Mouse (Mus musculus): ENCODE data around the gene Ms4a6d. TPM values are rescaled to one million over a fixed set of nuclear protein-coding genes. Genes with fewer than 3 reads are reported as not detected.

The Ms4a6d gene
- total and polyA plus RNA-seq, 2 experiments from 2014 or later: 2.4 to 2.8 TPM

DNA sequence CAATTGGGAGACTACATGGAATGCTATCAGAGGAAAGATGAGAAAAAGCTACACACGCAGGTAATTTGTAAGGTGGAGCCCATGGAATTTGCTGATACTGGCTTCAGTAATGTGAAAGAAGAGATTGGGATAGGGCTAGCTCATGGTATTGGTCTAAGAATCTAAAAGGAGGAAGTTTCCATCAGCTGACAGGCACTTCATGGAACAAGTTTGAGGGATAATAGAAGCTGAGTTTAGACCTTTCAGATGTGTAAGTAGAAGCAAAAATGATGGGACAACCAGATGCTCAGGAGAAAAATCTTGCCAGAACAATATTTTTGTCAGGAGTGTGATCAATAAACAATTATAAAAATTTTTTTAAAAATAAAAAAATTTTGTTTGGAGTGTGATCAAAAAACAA is 29.1 kb upstream of the Ms4a6d start:
- 86% methylated on average over 1 of the region's 1 CpGs for WGBS
- no peak for ATAC-seq
- Histone ChIP-seq H3K27me3 (ENCODE audit: insufficient read depth, low read length) (no peaks in the 10 kb centered on the region), H3K4me3 (ENCODE audit: low read depth, low read length) (no peak overlapping the region), H3K9ac (no peak overlapping the region), H3K4me1 (ENCODE audit: insufficient read depth) (no peaks in the 10 kb centered on the region), H3K4me2 (ENCODE audit: low read depth) (no peak overlapping the region), H3K9me3 (ENCODE audit: low read length) (no peaks in the 10 kb centered on the region), H3K36me3 (ENCODE audit: insufficient read depth) (no peaks in the 10 kb centered on the region), H3K27ac (ENCODE audit: low read depth, low read length) (no peak overlapping the region)
- no peak for TF ChIP-seq CTCF (IDR thresholded peaks at IDR 0.05; ENCODE audit: low read depth)
- no peak for DNase-seq

DNA sequence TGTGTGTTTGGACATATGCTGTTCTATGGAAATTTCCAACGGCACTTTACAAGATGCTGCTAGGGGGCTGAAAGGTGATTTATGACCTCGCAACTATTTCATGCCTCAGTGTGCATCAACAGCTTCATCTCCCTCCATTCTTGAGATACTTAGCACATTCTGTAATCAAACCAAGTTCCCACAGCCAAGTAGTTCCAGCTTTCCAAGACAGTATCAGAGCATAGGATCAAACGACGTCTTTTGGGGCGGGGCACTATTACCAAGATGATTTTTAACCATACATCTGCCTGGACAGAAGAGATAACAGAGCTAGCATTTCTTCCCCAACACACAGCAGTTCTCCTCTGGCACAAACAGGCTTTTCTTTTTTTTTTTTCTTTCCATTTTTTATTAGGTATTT is 20.6 kb upstream of the Ms4a6d start:
- H3K4me1 ChIP-seq (ENCODE audit: insufficient read depth): no peaks in the 10 kb centered on the region
- ATAC-seq (no peak), DNase-seq (no peak)
- H3K9me3 ChIP-seq (ENCODE audit: low read length): no peaks in the 10 kb centered on the region
- 80% methylated on average over 5 of the region's 5 CpGs for WGBS
- no peaks in the 10 kb centered on the region for H3K27me3 ChIP-seq (ENCODE audit: insufficient read depth, low read length)
- no peak overlapping the region for H3K4me2 ChIP-seq (ENCODE audit: low read depth)
- no peak overlapping the region for H3K9ac ChIP-seq
- H3K27ac ChIP-seq (ENCODE audit: low read depth, low read length): no peak overlapping the region
- no peak for TF ChIP-seq CTCF (IDR thresholded peaks at IDR 0.05; ENCODE audit: low read depth)
- H3K36me3 ChIP-seq (ENCODE audit: insufficient read depth): no peaks in the 10 kb centered on the region
- H3K4me3 ChIP-seq (ENCODE audit: low read depth, low read length): no peak overlapping the region

DNA sequence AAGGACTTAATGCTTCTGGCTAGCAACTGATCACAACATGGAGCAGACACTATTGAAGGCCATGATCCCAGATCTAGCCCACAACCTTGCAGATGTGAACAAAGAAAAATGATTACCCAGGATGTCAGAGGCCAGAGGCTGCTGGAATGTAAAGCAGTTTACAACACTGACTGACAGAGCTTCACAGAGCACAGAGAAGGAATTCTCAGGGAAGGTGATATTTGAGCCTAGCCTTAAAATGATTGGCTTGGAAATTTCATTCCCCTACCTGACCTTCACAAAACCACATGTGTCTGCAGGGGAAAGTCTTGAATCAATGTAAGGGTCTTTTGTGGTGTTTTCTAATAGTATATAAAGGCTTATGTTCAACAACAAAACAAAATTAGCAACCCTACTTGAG is 20.2 kb upstream of the Ms4a6d start:
- no peaks in the 10 kb centered on the region for H3K27me3 ChIP-seq (ENCODE audit: insufficient read depth, low read length)
- no peaks in the 10 kb centered on the region for H3K36me3 ChIP-seq (ENCODE audit: insufficient read depth)
- H3K9me3 ChIP-seq (ENCODE audit: low read length): no peaks in the 10 kb centered on the region
- no peak for TF ChIP-seq CTCF (IDR thresholded peaks at IDR 0.05; ENCODE audit: low read depth)
- no peak overlapping the region for H3K27ac ChIP-seq (ENCODE audit: low read depth, low read length)
- H3K4me2 ChIP-seq (ENCODE audit: low read depth): no peak overlapping the region
- no peak for DNase-seq
- no peak for ATAC-seq
- no peaks in the 10 kb centered on the region for H3K4me1 ChIP-seq (ENCODE audit: insufficient read depth)
- H3K4me3 ChIP-seq (ENCODE audit: low read depth, low read length): no peak overlapping the region
- H3K9ac ChIP-seq: no peak overlapping the region

DNA sequence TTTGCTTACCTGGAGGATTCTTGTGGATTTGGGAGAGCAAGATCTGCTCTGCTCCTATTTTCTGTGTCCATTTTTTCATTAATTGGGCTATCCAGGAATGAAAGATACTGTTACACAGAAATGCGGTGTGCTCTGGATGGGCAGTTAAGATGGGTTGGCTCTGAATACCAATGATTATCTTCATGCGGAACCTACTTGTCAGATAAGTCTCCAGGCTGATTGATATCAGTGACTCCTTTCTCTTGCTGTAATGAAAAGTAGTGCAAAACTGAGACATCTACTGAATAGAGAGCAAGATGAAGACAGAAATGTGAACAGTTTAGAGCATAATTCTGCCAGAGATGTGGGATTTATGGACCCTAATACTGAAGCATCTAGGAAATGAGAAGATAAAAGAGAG is 18.9 kb upstream of the Ms4a6d start, which contains the start of gene Ms4a2:
Ms4a2 (minus strand) TSS at position 169 of the 400 bp plus-strand sequence.
- Histone ChIP-seq H3K9me3 (ENCODE audit: low read length) (no peaks in the 10 kb centered on the region), H3K4me1 (ENCODE audit: insufficient read depth) (no peaks in the 10 kb centered on the region), H3K4me2 (ENCODE audit: low read depth) (no peak within 1 kb of the TSS), H3K9ac (no peak within 1 kb of the TSS), H3K4me3 (ENCODE audit: low read depth, low read length) (no peak within 1 kb of the TSS), H3K27ac (ENCODE audit: low read depth, low read length) (no peak within 1 kb of the TSS), H3K27me3 (ENCODE audit: insufficient read depth, low read length) (no peaks in the 10 kb centered on the region), H3K36me3 (ENCODE audit: insufficient read depth) (no peaks in the 10 kb centered on the region)
- 93% methylated on average over 2 of the region's 2 CpGs for WGBS
- ATAC-seq (no peak), DNase-seq (no peak)
- TF ChIP-seq CTCF (IDR thresholded peaks at IDR 0.05; ENCODE audit: low read depth): no peak

DNA sequence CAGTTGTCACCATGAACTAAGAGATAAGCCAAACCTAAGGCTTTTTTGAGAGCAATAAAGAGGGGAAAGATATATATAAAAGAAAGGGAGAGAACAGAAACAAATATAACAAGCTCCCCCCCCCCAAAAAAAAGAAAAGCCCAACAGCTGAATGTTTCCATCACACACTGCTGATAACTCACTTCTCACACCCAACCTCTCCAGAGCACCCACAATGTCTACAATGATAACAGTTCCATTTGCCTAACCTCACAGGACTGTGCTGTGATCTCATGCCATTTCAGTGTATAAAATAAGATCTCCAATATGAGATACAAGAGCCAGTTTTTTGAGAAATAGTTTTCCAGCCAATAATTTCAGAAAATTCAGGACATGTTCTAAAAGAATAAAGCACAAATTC is 13.3 kb upstream of the Ms4a6d start:
- Histone ChIP-seq H3K27ac (ENCODE audit: low read depth, low read length) (no peak overlapping the region), H3K27me3 (ENCODE audit: insufficient read depth, low read length) (no peaks in the 10 kb centered on the region), H3K4me1 (ENCODE audit: insufficient read depth) (no peaks in the 10 kb centered on the region), H3K9ac (no peak overlapping the region), H3K4me3 (ENCODE audit: low read depth, low read length) (no peak overlapping the region), H3K4me2 (ENCODE audit: low read depth) (no peak overlapping the region), H3K36me3 (ENCODE audit: insufficient read depth) (no peaks in the 10 kb centered on the region), H3K9me3 (ENCODE audit: low read length) (no peaks in the 10 kb centered on the region)
- DNase-seq (no peak), ATAC-seq (no peak)
- TF ChIP-seq CTCF (IDR thresholded peaks at IDR 0.05; ENCODE audit: low read depth): no peak

DNA sequence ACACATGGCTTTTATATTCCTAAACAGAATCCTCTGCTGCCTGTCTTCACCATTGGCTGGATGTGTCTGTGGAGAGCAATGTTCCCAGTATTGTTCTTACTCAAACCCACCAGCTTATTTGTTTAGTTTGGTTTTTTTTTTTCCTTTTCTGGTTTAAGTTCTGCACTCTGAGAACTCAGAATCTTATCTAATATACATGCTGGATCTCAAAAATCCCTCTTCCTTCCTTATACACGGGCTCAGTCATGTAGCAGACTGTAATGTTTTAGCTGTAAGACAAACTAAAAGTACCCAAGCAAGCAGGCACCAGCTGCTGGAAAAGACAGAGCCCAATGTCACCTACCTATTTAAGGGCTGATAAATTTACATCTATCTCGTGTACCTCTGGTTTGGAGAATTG is 10.2 kb upstream of the Ms4a6d start:
- no peak for ATAC-seq

DNA sequence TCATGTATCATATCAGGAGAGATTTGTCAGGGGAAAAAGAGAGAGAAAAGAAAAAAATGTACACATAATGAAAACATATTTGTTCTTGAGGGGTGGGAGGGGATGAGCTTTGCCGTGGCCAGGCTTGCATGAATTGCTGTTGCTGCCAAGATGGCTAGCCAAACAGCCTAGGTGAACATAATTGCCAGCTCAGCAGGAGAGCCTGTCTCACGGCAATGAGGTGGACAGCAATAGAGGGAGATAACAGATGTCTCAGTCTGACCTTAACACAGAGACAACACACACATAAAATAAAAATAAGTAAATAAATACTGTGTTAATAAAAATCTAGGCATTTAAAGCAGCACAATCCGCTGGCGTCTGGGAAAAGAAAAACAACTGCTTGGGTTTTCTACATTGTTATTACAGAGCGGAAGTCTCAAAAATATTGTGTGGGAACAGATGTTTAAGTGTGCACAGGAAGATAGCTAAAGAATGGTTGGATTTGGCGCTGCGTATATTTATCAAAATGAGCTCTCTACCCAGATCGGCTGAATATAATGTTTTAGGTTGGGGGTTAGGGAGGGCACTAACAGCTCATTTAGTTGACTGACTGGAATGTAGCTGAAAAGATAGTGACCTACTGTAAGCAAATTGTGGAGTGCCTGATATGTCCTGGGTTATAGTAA is 9.3 kb upstream of the Ms4a6d start:
- 74% methylated on average over 8 of the region's 8 CpGs for WGBS
- H3K4me3 ChIP-seq (ENCODE audit: low read depth, low read length): no peak overlapping the region
- no peaks in the 10 kb centered on the region for H3K4me1 ChIP-seq (ENCODE audit: insufficient read depth)
- no peaks in the 10 kb centered on the region for H3K9me3 ChIP-seq (ENCODE audit: low read length)
- H3K9ac ChIP-seq: no peak overlapping the region
- ATAC-seq: no peak
- no peaks in the 10 kb centered on the region for H3K27me3 ChIP-seq (ENCODE audit: insufficient read depth, low read length)
- TF ChIP-seq CTCF (IDR thresholded peaks at IDR 0.05; ENCODE audit: low read depth): no peak
- H3K27ac ChIP-seq (ENCODE audit: low read depth, low read length): no peak overlapping the region
- H3K36me3 ChIP-seq (ENCODE audit: insufficient read depth): no peaks in the 10 kb centered on the region
- DNase-seq: no peak
- H3K4me2 ChIP-seq (ENCODE audit: low read depth): no peak overlapping the region

More for the DNA sequence above, 10.2 kb upstream of the Ms4a6d start:
- no peak overlapping the region for H3K4me3 ChIP-seq (ENCODE audit: low read depth, low read length)
- H3K4me1 ChIP-seq (ENCODE audit: insufficient read depth): no peaks in the 10 kb centered on the region
- no peak for TF ChIP-seq CTCF (IDR thresholded peaks at IDR 0.05; ENCODE audit: low read depth)
- no peaks in the 10 kb centered on the region for H3K36me3 ChIP-seq (ENCODE audit: insufficient read depth)
- no peak for DNase-seq
- no peak overlapping the region for H3K27ac ChIP-seq (ENCODE audit: low read depth, low read length)
- WGBS: 70% methylated on average over 2 of the region's 2 CpGs
- no peaks in the 10 kb centered on the region for H3K27me3 ChIP-seq (ENCODE audit: insufficient read depth, low read length)
- no peaks in the 10 kb centered on the region for H3K9me3 ChIP-seq (ENCODE audit: low read length)
- no peak overlapping the region for H3K4me2 ChIP-seq (ENCODE audit: low read depth)
- no peak overlapping the region for H3K9ac ChIP-seq

All from forebrain, postnatal 0 days (tissue).